Mouse (Mus musculus) left cerebral cortex, adult 2 months (tissue): ENCODE measurements around the gene Pnliprp2. TPM values are rescaled to one million over a fixed set of nuclear protein-coding genes. Genes with fewer than 3 reads are reported as not detected.
A peak's percentile ranks its signal among the peaks of the same experiment; 100 is the strongest.

Experiments used
- DNase-seq, 2 experiments: peaks; one replicate each; pipeline ENCODE4 v3.0.0; 2021 to 2022; ENCODE audit warnings: low spot score in 2 of 2, mixed read lengths in 1 of 2; ENCODE audit errors: extremely low spot score in 1 of 2
- H3K27ac ChIP-seq: fragments of 200-600 bp; 2 replicates; pipeline ENCODE4 v1.8.1; 2022
- H3K4me3 ChIP-seq: fragments of 200-600 bp; 2 replicates; pipeline ENCODE4 v1.8.1; 2022
- CTCF ChIP-seq: fragments of 200-600 bp; IDR thresholded peaks from 2 replicates; pipeline ENCODE4 v1.8.1; 2022; ENCODE audit warnings: antibody characterized with exemption, mild to moderate bottlenecking, moderate library complexity
- intact Hi-C: fragments of 180-260 bp; cut with DNase I; formaldehyde crosslinking; loops from one replicate; pipeline ENCODE4 v1.15.1; 2025
- total RNA-seq, 2 experiments: library from RNA; stranded (reverse); gene quantifications; 2 replicates each; pipeline ENCODE4 v1.2.3; 2021

The Pnliprp2 gene
- total RNA-seq, 2 experiments from 2014 or later = not detected

- TF ChIP-seq CTCF = peak; percentile 88
- no peak overlapping the region for H3K27ac ChIP-seq
- H3K4me3 ChIP-seq = no peak overlapping the region
- peak; percentile 73 to 78 for DNase-seq
- intact Hi-C loops = loop anchor here (1.0 to 5.0 kb wide), 2 partner anchors 98 to 391 kb away; no protein-coding TSS in a partner anchor
Observed at GRCm38 (mm10) chr19:58806364-58806763, 46.8 kb downstream of the Pnliprp2 start.

GRCm38 (mm10) chr19:58808864-58809263 lies 49.3 kb downstream of the Pnliprp2 start:
- H3K4me3 ChIP-seq = no peak overlapping the region
- intact Hi-C loops = loop anchor here (5.0 kb wide), 1 partner anchor 388 kb away; no protein-coding TSS in a partner anchor
- no peak for TF ChIP-seq CTCF
- DNase-seq = no peak
- no peak overlapping the region for H3K27ac ChIP-seq

- intact Hi-C loops = no loop called here
- no peak for TF ChIP-seq CTCF
- Histone ChIP-seq H3K4me3 (no peak overlapping the region), H3K27ac (peak overlapping the region; percentile 29; the same call in 1 of the 2 replicates)
- no peak for DNase-seq
Observed at GRCm38 (mm10) chr19:58810536-58810935, 51.0 kb downstream of the Pnliprp2 start.

DNA sequence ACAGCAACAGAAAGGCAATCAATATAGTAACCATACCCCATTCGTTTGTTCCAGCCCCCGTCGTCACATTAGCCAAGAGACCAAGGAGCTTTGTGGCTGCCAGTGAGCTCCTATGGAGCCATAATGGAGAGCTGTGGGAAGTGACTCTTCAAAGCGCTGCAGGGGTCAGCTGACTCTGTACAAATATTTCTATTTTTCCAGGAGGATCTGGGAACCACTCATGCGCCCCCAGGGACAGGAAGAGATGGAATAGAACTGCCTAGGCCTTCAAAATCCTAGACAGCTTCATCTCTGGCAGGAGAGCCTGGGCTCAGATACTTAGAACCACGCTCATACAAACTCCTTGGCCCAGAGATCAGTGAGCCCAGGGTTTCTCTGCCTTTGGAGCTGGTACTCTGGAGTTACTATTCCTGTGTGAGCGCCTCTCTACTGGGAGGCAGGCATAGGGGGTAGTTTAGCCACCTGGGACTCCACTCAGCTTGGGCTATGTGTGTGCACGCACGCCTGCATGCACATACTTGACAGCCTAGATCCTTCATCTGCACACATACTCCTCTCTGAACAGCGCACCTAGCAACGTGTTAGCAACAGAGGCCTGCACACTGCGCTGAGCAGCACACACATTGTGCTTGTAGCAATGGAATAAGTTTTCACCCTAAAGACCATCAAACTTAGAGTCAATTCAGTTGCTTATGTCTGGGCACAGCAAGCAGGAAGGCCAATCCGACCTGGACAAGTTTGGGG lies 55.8 kb downstream of the Pnliprp2 start:
- TF ChIP-seq CTCF = no peak
- Histone ChIP-seq H3K4me3 (no peak overlapping the region), H3K27ac (peak overlapping the region; percentile 76)
- no peak for DNase-seq
- intact Hi-C loops = loop anchor here (5.0 kb wide), 1 partner anchor 42 kb away; no protein-coding TSS in a partner anchor

DNA sequence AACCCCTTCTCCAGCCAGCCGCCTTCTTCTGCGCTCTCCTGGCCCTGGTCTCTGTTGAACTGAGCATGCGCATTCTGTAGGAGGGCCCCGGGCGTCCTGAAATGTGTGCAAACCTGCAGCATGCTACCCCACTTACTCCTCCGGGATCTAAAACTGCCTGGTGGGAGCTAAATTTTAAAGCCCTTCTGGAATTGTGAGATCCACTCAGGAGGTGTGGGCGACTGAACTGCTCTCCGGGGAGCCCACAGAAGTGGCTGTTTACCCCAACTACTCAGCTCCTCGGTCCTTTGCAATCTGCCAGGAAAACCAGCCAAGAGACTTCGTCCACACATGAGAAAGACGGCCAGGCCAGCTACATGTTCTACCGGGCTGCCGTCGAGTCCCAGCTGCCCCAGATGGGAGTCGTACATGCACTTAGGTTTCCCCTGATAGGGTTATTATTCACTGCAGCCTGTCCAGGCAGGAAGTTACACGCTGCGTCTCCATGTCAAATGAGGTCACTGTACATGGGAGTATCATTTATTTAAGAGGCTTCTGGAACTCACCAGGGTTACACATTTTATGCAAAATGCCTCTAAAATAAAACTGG lies 57.0 kb downstream of the Pnliprp2 start:
- TF ChIP-seq CTCF = no peak
- peak overlapping the region; percentile 78 for H3K27ac ChIP-seq

DNA sequence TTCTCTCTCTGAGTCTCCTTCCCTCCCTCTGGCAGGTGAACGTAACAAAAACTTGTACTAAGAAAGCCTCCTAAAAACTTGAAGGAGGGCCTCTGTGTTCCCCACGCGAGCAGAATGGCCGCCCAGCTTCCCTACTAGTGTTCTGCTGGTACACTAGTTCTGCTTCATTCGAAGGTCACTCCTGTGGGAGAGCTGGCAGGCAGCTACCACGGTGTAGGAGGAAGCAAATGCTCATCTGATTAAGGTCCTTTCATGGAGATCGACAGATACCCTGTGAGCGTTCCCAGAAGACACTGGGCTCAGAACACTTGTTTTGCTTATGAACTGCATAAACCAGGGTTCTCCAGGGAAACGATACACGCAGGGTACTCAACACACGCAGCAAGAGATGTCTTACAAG lies 57.9 kb downstream of the Pnliprp2 start:
- peak overlapping the region; percentile 78 for H3K27ac ChIP-seq
- intact Hi-C loops = loop anchor here (5.0 kb wide), 1 partner anchor 40 kb away; no protein-coding TSS in a partner anchor
- DNase-seq = no peak
- H3K4me3 ChIP-seq = no peak overlapping the region
- no peak for TF ChIP-seq CTCF

More for the DNA sequence above, 57.0 kb downstream of the Pnliprp2 start:
- H3K4me3 ChIP-seq = no peak overlapping the region
- intact Hi-C loops = loop anchor here (5.0 kb wide), 1 partner anchor 41 kb away; no protein-coding TSS in a partner anchor
- peak; percentile 62 to 73 for DNase-seq

DNA sequence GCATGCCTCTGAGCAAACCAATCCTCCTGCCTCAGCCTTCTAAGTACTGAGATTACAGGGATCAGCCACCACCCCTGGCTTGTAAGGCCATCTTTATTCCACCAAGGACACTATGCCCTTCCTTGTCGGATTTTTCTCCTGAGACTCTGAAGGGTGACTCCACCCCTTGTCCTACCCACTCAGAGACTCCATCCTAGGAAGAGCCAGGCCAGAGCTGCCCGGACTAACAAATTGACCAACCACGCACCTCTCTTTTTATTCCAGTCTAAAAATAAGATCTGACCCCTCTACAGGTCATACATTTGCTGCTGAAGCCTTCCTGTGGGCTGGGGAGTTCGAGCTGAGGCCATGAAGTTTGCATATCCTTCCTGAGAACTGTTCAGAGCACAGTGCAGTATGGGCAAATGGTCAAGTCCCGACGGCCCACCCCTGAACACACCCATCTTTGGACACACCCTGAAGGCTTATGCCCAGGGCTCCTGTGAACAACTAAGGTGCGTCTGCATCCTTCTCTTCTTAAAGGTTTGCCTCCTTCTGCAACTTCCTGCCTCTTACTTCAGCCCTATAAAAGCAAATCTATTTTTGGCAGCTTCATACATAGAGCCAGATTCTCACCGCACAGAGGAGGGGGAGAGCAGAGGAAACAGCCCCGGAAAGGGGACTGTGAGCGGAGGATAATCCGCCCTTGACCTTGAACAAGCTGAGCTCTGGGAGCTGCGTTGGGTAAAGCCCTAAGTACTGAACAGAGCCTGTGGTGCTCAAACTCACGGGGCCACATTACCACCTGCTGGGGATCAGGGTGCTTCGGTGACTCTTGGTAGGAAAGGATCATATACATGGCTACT lies 59.3 kb downstream of the Pnliprp2 start:
- DNase-seq = no peak
- Histone ChIP-seq H3K27ac (peak overlapping the region; percentile 78), H3K4me3 (no peak overlapping the region)
- TF ChIP-seq CTCF = no peak
- intact Hi-C loops = loop anchor here (5.0 kb wide), 1 partner anchor 39 kb away; no protein-coding TSS in a partner anchor

- Histone ChIP-seq H3K27ac (peak overlapping the region; percentile 78), H3K4me3 (no peak overlapping the region)
- no peak for TF ChIP-seq CTCF
- intact Hi-C loops = no loop called here
- DNase-seq = peak; percentile 59 to 73
Observed at GRCm38 (mm10) chr19:58822454-58823200, 63.1 kb downstream of the Pnliprp2 start.

DNA sequence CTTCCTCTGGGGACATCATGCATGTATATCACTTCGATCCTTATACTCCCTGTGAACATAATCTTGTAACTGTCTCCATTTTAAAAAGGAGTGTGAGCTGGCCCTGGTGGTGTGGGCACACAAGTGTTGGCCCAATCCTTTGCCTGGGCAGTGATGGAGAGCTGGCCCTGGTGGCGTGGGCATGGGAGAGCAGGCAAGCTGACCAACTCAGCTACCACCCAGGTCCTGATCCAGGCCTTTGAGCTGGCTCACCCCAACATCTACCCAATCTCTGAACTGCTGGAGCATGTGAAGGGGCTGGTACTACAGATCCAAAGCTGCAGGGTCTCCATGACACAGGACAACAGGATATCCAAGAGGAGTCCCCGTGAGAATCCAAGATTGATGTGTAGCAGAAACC lies 63.8 kb downstream of the Pnliprp2 start:
- TF ChIP-seq CTCF = no peak
- Histone ChIP-seq H3K4me3 (no peak overlapping the region), H3K27ac (peak overlapping the region; percentile 78)
- intact Hi-C loops = no loop called here
- DNase-seq = no peak

DNA sequence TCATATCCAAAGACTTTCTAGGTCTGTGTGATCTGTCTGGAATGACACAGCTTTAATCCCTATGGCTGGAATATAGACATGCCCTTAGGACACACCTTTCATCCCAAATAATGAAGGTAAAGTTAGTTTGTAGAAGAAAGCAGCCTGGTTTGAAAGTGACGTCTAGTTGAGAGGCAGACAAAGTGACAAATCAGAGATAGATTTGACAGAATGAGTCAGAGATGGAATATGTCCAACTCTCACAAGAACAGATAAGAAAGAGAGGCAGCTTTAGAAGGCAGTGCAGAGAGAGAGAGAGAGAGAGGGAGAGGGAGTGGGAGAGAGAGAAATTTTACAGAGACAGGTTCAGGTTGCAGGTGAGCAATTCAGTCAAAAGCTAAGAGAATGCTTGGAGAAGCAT lies 64.8 kb downstream of the Pnliprp2 start:
- intact Hi-C loops = no loop called here
- no peak for TF ChIP-seq CTCF
- no peak overlapping the region for H3K27ac ChIP-seq

More for the DNA sequence above, 64.8 kb downstream of the Pnliprp2 start:
- DNase-seq = no peak
- no peak overlapping the region for H3K4me3 ChIP-seq

Other genes starting within 250 kb of the Pnliprp2 start
- not detected for gene Ccdc172, start 247.7 kb upstream of the Pnliprp2 start, total RNA-seq
- 1 to 10 TPM; 3.0 to 3.2 TPM for gene Pnlip, start 107.2 kb upstream of the Pnliprp2 start, total RNA-seq
- not detected for gene Pnliprp1, start 30.8 kb upstream of the Pnliprp2 start, total RNA-seq
- gene 1700019N19Rik, start 34.7 kb downstream of the Pnliprp2 start, total RNA-seq = not detected
- 1 to 10 TPM; 2.0 to 2.9 TPM for gene Eno4, start 183.7 kb downstream of the Pnliprp2 start, total RNA-seq
- 100 to 1,000 TPM; 208 to 220 TPM for gene Hspa12a, start 183.9 kb downstream of the Pnliprp2 start, total RNA-seq